Mouse (Mus musculus): ENCODE results near the gene Odf2l.
A peak's percentile ranks its signal among the peaks of the same experiment; 100 is the strongest.

Gene Odf2l

DNA sequence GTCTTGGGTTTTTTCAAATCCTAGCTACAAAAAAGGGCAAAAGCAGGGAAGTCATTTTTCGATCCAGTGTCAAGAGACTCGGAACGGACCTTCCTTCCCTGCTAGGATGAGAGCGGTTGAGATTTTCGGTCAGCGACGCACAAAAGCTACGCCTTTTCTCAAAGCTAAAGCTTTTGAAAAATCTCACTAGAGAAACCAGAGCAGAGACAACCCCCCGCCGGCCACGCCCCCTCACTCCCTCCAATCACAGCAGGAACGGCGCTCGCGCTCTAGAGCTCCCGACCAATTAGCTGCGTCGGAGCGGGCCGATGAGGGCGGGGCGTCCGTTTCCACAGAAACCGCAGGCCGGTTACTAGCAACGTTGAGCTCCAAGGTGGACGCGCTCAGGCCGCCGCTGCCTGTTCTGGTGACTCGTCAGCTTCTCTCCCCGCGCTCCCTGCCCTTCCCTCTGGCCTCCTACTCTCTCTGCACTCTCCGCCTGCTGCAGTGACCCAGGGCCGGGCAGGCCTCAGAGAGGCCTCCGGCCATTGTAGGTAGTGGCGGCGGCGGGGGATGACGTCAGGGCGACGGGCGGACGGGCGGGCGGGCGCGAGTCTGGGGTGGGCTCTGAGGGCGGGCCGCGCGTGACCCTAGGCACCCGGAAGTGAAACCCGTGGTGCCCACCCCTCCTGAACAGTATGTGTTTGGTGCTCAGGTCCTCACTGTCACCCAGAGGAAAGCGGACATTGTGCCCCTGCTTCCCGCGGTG, at the start of gene Odf2l:
Gene Odf2l, plus strand, starts transcription at position 335 of the 748 bp plus-strand sequence.
- DNase-seq (ENCODE audit: low spot score) = peak; percentile 93

DNA sequence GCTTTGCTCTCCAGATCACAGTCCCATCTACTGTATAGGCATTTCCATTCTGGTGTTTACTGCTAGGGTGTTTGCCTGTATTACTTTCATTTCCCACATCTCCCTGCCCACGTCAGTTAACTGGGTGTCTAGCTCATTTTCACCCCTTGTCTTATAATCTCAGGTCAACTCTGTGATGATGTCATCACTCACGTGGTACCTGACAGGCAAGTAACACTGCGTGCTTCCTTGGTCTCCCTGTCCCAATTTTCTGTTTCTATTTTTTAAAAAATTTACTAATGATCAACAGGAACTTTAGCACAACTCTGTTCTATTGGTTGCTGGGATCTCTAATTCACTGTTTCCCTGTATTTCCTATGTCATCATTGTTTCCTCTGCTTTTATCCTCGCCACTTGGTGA, 49.4 kb upstream of the Odf2l start:
- no peak for DNase-seq (ENCODE audit: low spot score)

DNA sequence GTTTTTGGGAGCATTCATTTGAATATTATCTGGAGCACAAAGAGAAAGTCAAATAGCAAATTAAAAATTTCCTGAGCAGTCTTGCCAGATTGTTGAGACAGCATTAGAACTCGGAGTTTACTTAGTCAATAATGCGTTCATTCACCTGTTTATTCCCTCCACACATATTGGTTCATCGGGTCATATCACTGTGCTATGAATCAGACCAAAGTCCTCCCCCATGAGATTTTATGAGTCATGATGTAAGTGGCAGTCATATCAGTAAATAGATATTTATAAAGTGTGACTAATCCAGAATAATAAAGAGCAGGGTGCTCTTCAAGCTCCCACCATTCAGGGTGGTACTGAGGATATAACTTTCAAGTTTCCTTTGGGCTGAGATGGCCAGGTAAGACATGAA, 46.0 kb upstream of the Odf2l start:
- DNase-seq (ENCODE audit: low spot score) = no peak

DNA sequence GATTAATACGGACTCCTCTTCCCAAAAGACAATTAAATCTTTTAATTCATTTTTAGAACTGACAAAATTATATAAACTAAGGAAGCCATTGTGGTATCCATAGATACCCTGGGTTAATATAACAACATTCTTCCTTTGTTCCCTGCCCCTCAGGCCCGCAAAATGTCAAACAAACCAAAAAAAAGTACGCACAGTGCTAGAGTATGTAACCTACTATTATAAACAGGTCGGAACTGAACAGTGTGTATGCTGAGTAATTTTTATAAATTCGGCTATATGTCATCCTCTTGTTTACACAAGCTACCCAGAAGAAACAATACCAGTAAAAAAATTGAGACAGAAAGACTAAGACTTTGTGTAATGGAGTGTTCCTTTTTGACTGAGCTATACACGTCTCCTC, 40.0 kb upstream of the Odf2l start:
- DNase-seq (ENCODE audit: low spot score) = no peak

DNA sequence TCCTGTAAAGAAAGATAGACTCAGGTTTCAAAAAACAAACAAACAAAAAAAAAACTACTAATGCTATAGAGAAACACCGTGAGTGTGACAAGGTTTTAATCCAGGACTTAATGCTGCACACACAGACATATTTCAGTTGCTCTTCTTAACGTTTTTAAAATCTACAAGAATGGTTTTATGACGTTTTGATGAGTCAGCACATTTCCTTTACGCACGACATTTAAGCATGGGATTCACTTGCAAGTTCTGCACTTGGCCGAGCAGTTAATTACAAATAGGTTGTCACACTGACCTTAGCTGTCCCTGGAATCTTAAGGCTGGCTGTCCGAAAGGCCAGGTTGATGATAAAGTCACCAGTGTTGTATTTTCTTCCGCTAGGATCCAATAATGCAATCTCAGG, 37.5 kb upstream of the Odf2l start:
- no peak for DNase-seq (ENCODE audit: low spot score)

DNA sequence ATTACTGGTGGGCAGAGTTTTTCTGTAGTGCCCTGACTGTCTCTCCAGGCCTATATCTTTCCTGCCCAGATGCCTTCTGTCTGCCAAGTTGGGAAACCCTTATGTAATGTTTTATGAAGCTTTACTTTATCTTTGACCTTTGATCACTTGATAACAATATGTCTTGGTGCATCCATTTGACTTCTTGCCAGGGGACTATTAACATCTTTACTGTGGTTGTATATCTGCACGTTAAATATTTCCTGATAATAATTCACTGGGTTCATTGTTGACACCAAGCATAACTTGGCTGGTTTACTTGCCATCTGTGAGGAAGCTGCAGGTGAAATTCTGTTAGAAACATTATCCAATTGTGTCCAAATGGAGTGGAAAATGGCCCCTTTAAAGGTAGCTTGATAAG, 35.3 kb upstream of the Odf2l start:
- DNase-seq (ENCODE audit: low spot score) = no peak

DNA sequence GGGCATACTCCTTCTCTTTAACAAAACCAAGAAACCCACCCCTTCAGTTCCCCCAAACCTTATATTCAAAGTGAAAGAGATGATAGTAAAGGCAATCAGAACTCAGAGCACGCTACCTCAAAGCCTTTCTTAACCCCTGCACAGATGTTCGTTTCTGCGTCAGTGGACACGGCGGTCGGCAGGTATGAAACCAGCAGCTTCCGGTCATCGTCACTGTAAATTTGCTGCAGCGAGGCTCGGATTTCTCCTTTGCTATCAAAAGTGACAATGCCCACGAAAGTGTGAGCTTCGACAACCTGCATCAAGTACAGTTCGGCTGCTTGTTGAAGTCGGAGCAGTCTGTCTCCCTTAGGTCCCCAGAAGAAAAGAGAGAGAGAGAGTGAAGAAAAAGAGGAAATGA, 32.2 kb upstream of the Odf2l start:
- no peak for DNase-seq (ENCODE audit: low spot score)

DNA sequence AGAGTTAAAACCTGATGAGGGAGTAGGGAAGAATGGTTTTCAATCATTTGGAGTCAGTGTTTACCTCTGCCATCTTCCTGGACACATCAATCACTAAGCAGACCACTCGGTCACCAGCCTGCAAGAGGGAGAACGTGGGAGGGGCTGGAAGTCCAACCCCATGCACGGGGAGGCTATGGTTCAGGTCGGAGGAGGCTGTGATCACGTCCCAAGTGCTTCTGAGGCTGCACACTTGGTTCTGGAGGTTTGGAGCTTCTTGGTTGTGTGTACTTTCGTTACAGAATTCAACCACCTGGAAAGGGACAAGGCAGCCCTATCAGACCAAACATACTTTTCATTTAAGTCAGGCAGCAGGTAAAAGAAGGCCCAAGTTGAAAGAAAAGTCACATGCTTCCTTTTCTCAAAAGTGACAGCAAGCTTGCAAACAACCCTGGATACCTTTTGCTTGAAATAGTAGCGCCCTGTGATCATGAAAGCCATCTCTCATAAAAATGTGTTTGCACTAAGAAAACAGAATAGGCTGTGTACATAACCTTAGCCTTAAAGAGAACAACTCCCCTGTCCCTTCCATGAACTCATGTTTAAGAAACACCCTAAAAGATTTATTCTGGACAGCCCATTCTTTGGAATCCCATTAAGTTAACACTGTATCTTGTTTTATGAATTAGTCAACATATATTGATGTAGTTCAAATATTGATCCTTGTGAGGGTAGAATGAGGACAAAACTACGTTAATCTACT, 30.4 kb upstream of the Odf2l start:
- DNase-seq (ENCODE audit: low spot score) = no peak

DNA sequence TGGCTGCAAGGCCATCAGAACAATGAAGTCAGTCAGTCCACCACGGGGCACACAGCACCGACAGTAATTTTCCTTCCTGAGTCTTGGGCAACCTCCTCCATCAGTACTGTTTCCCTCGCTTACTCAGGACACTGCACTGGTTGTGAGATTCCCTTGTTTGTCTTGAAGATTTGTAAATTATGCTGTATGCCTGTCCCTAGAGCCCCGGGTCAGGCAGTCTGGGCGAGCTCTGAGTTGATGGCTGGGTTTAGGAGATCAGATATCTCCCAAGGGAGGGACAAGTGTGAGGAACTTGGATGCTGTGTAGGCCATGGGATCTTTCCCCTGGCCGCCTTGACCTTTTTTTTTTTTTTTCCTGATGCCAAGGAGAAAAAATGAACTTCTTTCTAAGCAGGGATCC, 19.1 kb upstream of the Odf2l start, which contains the start of gene Clca2:
Gene Clca2, minus strand, starts transcription at position 153 of the 400 bp plus-strand sequence.
- no peak for DNase-seq (ENCODE audit: low spot score)

DNA sequence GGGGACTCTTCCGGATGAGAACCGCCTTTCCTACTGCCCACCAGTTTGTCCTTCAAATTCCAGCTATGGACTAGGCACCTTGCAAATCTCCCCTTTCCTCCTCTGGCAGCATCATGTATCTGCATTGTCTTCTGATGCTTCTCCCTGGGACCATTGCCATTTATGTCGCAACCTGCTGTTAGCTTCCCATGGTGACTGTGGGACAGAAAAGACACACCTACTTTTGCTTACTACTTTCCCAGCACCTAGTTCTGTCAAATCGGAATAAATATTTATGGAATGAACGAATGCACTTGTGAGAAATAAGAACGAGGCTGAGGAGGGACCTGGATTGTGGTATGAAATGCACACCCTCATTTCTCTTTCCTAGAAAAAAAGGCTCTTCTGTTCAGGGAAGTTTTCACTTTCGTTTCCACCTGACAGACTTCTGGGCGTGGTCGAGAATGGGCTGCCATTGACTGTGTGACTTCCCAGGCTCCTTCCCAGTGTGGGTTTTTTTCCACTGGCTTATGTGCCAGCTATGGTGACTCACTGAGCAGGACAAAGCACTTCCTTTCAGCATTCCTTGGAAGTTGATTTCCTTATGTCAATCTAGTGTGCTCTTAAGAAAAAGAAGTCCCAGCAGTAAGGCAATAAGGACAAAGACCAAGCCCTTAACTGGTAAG, 16.4 kb upstream of the Odf2l start:
- no peak for DNase-seq (ENCODE audit: low spot score)

DNA sequence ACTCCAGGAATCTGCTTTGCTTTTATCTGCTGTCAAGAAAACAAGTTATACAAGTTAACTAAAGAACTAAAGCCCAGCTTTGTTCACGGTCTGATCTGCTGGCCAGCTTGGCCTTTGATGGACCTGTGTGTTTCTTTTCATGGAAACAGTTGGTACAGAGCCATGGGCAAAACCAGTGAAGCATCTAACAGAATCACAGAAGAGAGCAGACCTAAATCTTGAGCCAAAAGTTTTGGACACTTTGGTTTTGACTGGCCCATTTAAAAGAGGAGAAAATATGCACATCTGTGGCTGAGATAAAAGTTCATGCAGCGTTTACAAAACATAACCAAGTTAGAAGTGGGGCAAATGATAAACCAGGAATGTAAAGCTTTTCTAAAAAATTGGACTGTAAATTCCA, 15.1 kb upstream of the Odf2l start:
- no peak for DNase-seq (ENCODE audit: low spot score)

DNA sequence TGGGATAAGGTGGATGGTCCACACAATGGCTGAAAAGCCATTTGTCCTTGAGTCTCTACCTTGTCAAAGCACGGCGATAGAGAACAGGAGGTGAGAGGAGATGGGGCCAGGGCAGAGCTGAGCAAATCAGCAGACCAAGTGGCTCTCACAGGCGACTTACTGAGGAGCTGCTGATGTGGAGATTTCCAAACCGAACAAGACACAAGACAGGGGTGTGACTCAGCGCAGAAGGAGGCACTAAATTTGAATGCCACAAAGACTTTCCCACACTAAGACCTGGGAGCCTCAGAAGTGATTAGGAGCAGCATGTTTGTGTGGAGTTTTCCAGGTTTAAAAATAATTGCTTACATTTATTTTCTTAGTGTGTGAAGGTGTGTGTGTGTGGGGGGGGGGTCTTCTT, 14.6 kb upstream of the Odf2l start:
- DNase-seq (ENCODE audit: low spot score) = no peak

DNA sequence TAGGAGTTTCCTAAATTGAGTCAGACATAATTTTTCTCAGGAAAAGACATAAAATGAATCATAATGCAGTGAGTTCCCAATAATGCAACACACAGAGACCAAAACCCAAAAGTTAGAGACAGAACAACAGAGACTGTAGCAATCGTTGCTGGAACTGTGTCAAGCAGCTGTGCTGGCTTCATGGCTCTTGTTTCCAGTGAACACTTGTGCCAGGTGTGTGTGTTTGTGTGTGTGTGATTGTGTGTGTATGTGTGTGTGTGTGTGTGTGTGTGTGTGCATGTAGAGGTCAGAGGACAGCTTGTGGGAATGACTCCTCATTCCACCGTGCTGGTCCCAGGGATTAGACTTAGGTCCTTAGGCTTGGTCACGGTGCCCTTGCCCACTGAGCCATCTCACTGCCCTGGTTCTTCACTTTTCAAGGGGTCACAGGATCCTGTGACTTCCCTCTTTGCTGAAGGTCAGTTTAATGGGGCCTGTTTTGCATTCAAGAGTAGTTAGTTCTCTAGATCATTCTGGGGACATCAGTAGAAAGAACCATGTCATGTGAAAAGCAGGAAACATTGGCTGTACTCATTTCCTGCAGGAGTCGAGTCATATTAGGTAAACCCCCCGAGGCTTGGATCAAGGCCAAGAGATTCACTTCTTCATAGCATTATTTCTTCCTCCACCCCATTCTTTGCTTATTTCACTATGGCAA, 13.2 kb upstream of the Odf2l start:
- no peak for DNase-seq (ENCODE audit: low spot score)

DNA sequence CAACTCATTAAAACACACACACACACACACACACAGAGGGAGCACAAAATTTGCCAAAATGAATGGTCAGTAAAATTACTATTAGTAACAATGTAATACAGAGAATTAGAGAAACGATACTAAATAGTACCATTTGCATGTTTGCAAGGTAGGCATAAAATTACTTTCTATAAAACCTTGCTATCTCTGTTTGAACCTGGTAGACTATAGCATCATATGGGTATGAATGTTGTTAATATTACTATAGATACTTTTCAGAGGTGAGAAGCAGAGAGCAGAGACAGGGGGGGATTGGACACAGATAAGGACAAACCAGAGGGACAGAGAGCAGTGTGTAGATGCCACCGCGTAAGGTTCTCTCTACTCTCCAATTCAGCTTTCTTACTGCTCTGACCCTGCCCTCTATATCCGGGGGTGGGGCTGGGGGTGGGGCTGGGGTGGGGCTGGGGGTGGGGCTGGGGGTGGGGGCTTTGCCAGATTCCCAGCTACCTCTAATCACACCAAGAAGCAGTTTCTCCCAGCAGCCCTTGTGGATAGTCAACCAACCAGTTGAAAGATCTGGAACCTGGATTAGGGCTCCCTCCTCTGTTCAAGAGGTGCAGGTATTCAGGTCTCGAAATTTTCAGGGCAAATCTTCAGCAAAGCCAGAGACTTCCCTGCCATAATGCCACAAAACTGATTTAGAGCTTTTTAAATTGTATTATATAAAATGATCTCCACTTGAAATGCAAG, 12.4 kb upstream of the Odf2l start:
- no peak for DNase-seq (ENCODE audit: low spot score)

DNA sequence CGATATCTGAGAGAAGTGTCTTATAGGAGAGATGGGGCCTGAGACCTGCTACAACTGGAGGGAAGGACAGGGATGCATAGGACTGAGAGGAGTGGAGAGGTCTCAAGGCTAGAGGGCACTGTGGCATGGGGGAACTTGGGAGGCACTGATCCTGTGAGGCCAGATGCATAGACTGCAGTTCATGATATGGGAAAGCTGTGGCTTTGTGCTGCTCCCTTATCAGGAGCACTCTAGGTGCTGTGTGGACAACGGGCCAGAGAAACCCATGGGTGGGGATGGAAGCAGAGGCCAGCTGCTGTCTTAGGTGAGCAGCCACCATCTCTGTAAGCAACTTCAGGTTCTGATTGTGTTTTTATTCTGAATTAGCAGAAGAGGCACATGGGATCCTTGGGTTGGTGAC, 3.2 kb upstream of the Odf2l start:
- DNase-seq (ENCODE audit: low spot score) = no peak

DNA sequence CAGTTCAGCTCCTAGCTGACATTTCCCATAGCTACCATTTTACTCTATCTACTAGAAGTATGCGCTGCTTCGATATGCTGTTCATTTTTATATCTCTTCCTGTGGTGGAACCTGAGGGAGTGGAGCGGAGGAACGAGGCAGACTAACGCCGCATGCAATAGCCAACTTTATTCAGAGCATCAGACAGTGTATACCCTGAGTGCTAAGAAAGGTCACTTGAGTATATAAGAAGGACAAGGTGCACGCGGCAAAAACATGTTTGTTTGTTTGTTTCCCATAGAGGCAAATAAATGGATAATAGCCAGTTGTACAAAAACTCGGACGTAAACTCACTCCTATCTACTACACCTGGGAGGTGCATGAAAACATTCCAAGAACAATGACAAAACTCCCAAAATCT, 751 bp upstream of the Odf2l start:
- no peak for DNase-seq (ENCODE audit: low spot score)

DNA sequence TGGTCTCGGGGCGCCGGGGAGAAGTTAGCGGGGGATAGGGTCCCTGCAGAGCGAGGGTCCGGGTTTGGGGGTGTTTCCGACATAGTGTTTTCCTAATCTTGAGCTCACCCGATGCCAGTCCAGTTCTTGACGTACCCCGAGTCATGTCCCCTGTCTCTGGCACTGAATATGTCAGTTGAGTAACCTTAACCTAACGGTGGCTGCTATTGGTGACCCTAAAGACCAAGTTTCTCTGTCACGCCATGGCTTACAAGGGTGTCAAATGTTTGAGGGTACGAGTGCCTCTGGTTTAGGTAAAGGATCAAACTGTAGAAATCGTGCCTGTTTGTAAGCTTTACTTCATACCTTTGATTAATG, 592 bp downstream of the Odf2l start:
- no peak for DNase-seq (ENCODE audit: low spot score)

DNA sequence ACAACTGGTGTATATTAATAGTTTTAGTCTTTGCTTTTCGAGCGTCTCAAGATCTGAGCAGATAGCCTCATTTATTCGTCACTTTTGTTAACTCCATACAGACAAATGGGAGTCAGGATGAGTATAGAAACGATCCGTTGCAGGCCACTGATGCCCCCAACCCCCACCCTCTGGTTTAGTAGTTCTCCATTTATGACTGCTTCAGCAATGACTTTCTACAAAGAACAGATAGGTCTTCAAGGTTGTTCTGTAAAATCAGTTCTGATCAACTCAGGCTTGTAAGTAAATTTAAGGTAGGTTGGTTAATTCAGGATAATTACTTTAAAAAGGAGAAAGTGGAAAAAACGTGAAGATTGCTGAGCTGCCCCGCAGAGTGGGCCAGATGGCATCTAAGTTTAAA, 1.0 kb downstream of the Odf2l start:
- DNase-seq (ENCODE audit: low spot score) = no peak

DNA sequence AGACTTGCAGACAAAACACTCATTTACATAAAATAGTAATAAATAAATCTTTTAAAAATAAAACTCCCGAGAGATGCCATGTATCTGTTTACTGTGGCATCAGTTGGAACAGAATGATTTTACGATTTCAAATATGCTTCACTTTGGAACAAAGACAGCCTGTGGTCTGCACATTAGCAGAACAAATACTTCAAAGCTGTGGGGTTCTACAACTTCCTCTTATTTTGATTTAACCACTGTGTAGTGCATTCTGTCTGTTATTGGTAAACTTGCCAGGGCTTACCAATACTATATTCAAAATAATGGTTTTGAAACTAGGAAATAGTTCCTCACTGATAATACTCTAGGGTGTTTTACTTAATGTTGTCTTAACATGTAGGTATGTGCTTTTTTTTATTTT, 8.2 kb downstream of the Odf2l start:
- DNase-seq (ENCODE audit: low spot score) = no peak

DNA sequence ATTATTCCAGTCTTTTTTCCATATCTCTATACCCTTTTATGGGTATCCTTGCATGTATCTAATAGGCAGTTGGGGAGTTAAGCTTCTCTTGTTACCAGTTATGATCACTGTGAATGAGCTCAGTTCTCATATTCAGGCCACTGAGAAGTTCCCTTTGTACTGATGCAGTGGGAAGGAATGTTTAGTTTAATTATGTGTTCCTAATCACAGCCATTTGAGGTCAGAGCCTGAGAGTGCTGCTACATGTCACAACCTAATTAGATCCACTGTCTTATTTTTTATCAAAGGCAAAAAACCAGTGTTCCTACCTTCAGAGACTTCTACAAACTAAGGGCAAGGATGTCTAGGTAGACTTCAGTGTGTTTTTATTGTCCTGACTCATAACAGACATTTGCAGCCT, 11.0 kb downstream of the Odf2l start:
- no peak for DNase-seq (ENCODE audit: low spot score)

DNA sequence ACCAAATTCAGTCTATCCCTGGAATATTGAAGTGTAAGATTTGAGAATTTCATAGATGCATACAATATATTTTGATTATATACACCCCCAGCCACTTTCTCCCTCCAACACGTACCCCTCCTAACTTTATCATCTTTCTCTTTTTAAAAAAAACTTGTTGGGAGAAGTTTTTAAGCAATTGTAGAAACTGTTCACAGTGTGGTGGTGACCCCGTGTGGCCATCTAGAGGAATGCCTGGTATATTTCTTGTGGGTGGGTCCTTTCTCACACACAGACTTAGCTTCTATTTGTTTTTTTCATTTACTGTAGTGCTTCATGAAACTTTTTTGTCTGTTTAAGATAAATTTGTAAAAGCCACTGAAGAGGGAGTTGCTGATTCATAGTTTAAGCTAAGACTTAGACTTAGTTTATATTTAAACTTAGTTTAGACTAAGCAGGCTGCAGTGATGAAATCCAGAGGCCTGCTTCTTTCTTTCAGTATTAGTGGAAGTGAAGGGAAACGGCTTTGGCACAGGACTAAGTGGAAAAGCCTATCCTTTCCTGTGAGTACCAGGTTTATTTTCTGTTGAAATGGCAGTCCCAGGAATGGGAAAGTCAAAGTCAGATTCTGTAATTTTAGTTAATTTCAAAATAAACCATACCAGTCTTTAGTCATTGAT, 13.0 kb downstream of the Odf2l start:
- DNase-seq (ENCODE audit: low spot score) = no peak
